Mouse (Mus musculus) spleen, embryonic (tissue): ENCODE measurements around the gene Tmem9b.

Source experiments
- CTCF ChIA-PET: fragments of 350-600 bp; sonication (Branson Sonifier 250); formaldehyde crosslinking; loops from one replicate; lab custom pipeline; 2022; lab: Charles Lee

The Tmem9b gene

DNA sequence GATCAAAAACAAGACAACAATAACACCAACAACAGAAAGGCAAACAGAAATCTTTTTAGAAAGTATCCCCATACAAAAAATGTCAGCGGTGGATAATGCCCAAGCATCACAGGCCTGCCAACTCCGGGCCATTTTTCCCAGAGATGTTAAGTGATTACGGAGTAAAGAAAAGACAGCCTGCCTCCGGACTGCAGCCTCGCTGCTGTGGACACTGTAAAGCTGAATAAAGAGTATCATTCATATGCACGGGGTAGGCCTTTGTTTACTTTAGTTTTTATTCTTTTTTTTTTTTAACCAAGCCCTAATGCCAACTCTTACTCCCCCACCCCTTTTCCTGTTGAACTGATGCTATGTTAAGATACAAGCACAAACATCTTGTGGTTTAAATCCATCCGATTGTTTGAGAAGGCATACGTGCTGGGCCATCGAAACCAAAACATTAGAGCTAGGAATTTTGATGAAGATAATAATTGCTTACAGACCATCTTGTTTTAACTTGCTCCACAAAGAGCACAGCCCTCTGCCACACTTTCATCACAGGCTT, 66.0 kb downstream of the Tmem9b start:
- CTCF ChIA-PET = no interaction called here
